26 mouse cellular contexts compared by ENCODE assay signal in the genomic region with DNA sequence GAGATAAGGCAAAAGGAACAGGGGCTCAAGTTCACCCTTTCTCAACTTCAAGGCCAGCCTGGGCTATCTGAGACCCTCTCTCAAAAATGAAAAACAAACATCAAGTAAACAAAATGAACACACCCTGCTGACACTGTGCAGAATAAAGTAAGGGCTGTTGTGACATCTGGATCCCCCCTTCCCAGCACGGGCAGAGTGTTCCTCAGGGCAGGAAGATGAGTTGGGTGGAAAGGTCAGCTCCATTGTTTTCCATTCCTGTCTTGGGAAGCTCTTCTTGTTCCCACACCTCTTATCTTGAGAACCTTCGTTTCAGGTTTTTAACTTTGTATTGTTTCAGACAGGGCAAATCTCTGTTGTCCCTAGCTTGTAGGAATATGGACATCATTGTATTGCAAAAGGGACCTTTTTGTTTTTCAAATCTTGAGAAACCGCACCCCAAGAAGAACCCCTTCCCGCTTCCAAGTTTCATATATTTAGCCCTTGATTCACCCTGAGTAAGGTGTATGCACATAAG.
"Had no signal": no experiment of that assay in that cellular context is flagged by ENCODE, and none has a peak within 500 bp of the region (broad histone marks: within the 10 kb centered on the region; RNA-seq: fewer than 3 reads in every experiment).

No protein-coding gene starts in this region.

- DNase-seq: gastrocnemius, postnatal 14 days; gastrocnemius, postnatal 36 days; heart, adult 2 months; heart, postnatal 10 days; heart, postnatal 36 days; kidney, adult 18-20 months; kidney, postnatal 14 days; kidney, postnatal 36 days; layer of hippocampus, adult 9-11 months; layer of hippocampus, postnatal 36 days; left cerebral cortex, postnatal 4 days had no signal

- H3K9ac ChIP-seq: heart, embryonic 13.5 days; heart, embryonic 15.5 days; hindbrain, embryonic 12.5 days; hindbrain, embryonic 14.5 days; intestine, embryonic 15.5 days; kidney, embryonic 15.5 days; limb, embryonic 13.5 days; limb, embryonic 15.5 days; liver, embryonic 12.5 days; liver, embryonic 14.5 days had no signal

- H3K4me2 ChIP-seq: heart, embryonic 11.5 days; heart, embryonic 13.5 days; heart, embryonic 15.5 days; hindbrain, embryonic 12.5 days; hindbrain, embryonic 14.5 days; intestine, embryonic 15.5 days; kidney, embryonic 15.5 days; limb, embryonic 13.5 days; limb, embryonic 15.5 days; liver, embryonic 12.5 days had no signal

- H3K27ac ChIP-seq: heart, adult 2 months; heart, embryonic 13.5 days; heart, embryonic 15.5 days; hindbrain, embryonic 12.5 days; hindbrain, embryonic 14.5 days; intestine, embryonic 15.5 days; kidney, embryonic 15.5 days; kidney, postnatal 0 days; limb, embryonic 13.5 days; limb, embryonic 15.5 days; liver, embryonic 12.5 days; liver, embryonic 14.5 days had no signal

- H3K36me3 ChIP-seq: heart, embryonic 13.5 days; heart, embryonic 15.5 days; hindbrain, embryonic 12.5 days; intestine, embryonic 15.5 days; kidney, embryonic 15.5 days; limb, embryonic 13.5 days; limb, embryonic 15.5 days; liver, embryonic 12.5 days had no signal

- H3K4me1 ChIP-seq: hindbrain, embryonic 12.5 days; intestine, embryonic 15.5 days; kidney, embryonic 15.5 days; limb, embryonic 13.5 days; limb, embryonic 15.5 days had no signal

- ATAC-seq: hindbrain, embryonic 16.5 days; inflammation-experienced regulatory T-cells, adult 6 months; intestine, embryonic 15.5 days; intestine, postnatal 0 days; liver, embryonic 12.5 days had no signal

- H3K27me3 ChIP-seq: heart, embryonic 13.5 days; heart, embryonic 15.5 days; hindbrain, embryonic 12.5 days; intestine, embryonic 15.5 days; kidney, embryonic 15.5 days; limb, embryonic 13.5 days; limb, embryonic 15.5 days; liver, embryonic 12.5 days had no signal

- H3K9me3 ChIP-seq: heart, embryonic 13.5 days; heart, embryonic 15.5 days; hindbrain, embryonic 12.5 days; intestine, embryonic 15.5 days; kidney, embryonic 15.5 days; limb, embryonic 13.5 days; limb, embryonic 15.5 days; liver, embryonic 12.5 days had no signal

- H3K4me3 ChIP-seq: heart, adult 2 months; heart, embryonic 13.5 days; heart, embryonic 15.5 days; hindbrain, embryonic 12.5 days; intestine, embryonic 15.5 days; kidney, embryonic 15.5 days; limb, embryonic 13.5 days; limb, embryonic 15.5 days; liver, embryonic 12.5 days had no signal
